Mouse (Mus musculus) heart, postnatal 0 days (tissue): Measurements from ENCODE around the gene 1700030K09Rik.

Source experiments
- CTCF ChIP-seq: IDR thresholded peaks from 2 replicates; pipeline ENCODE4 v1.5.1; 2016; ENCODE audit warnings: antibody characterized with exemption, control low read depth, low read depth
- EP300 ChIP-seq: IDR thresholded peaks from 2 replicates; pipeline ENCODE4 v1.6.1; 2016; ENCODE audit warnings: antibody characterized with exemption, low read depth

DNA sequence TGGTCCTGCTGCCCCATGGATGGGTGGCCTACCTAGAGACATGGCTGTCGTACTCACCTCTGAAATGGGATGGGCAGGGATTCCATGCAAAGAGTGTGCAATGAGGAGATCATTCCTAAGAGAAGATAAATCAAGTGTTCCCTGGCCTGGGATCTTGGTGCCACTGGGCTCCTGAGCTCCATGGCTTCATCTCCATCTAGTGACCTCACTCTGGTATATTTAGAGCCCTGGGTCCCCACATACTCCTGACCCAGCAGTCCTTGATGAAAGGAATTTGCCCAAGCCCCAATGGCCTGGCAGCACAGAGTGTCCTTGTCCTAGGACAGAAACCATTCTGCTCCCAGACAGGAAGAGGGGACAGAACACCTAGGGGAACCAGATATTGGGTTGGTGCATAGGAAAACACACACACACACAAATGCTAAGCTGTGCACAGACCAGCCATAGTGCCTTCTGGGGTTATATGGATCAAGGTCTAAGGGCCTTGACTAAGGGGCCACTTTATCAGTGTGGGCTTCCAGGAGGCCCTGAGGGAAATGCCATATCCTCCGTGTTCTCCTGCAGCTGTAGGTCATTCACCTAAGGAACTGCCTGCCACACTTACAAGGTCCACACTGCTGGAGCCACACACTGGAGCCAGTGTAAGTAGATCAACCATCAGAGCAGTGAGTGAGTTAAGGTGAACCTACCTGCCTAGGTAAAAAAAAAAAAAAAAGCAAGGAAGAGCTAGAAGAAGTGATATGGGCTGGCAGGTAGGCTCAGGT is 56.0 kb downstream of the 1700030K09Rik start:
- TF ChIP-seq CTCF (no peak), EP300 (peak; percentile 69; the same call in 1 of the 2 replicates)
